Mouse (Mus musculus) heart, adult 18-20 months (tissue): Measurements from ENCODE around the gene Tcl1b5. TPM values are rescaled to one million over a fixed set of nuclear protein-coding genes. Genes with fewer than 3 reads are reported as not detected.
"Not testable (repeated sequence)": the region's sequence is repeated elsewhere in the genome, so short reads cannot be mapped to it uniquely, and the experiment has no call there.

Experiments
- DNase-seq, 2 experiments: peaks; one replicate each; pipeline ENCODE4 v3.0.0; 2021 to 2022; ENCODE audit warnings: mixed read lengths in 1 of 2
- long read RNA-seq, 2 experiments: library from polyadenylated mRNA; stranded (forward); transcript quantifications; one replicate each; pipeline ENCODE4 v2.0.0; 2021
- total RNA-seq, 2 experiments: library from RNA; stranded (reverse); gene quantifications; 2 replicates each; pipeline ENCODE4 v1.2.3; 2021

The Tcl1b5 gene
- not detected for total RNA-seq
- long read RNA-seq, experiment 1 = 0 reads
- long read RNA-seq, experiment 2 = 0 reads

- DNase-seq = not testable (repeated sequence)
These were observed at the start of gene Tcl1b5 for GRCm38 (mm10) chr12:105176044-105176443. TSS of gene Tcl1b5 (plus strand) at chr12:105176344.

DNA sequence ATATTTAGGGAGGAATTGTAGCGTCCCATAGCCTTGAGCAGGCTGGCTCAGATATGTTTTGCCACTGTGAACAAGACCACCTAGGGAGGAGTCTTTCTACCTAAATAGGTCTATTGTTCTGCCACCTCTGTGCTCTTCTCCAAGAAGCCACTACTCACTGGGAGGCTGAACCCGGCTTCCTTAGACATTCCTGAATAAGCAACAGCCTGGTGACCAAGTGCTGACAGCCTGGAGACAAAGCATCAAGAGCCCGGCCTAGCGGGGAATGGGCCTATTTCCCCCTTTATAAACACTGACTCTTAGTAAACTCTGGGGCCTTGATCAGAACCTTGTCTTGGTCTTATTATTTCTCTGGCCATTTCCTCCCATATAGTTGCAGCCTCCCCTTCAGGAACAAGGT, 49.6 kb upstream of the Tcl1b5 start:
- no peak for DNase-seq

DNA sequence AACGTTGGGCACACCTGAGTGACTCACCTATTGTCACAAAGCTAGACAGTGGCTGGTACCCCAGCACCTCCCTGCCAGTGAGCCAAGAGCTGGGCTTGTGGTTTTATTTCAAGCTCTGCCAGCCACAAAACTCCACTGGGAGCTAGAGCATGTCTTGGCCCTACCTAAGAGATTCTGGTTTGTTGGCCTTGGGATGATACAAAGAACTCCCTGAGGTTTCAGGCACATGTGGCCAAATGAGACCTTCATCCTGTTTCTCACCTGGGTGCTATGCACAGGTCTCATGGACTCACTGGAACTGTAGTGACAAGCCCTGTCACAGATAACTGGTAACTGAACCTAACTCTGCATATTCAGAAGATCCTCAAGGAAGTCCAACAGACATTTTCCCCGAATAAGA, 48.5 kb upstream of the Tcl1b5 start:
- no peak for DNase-seq

DNA sequence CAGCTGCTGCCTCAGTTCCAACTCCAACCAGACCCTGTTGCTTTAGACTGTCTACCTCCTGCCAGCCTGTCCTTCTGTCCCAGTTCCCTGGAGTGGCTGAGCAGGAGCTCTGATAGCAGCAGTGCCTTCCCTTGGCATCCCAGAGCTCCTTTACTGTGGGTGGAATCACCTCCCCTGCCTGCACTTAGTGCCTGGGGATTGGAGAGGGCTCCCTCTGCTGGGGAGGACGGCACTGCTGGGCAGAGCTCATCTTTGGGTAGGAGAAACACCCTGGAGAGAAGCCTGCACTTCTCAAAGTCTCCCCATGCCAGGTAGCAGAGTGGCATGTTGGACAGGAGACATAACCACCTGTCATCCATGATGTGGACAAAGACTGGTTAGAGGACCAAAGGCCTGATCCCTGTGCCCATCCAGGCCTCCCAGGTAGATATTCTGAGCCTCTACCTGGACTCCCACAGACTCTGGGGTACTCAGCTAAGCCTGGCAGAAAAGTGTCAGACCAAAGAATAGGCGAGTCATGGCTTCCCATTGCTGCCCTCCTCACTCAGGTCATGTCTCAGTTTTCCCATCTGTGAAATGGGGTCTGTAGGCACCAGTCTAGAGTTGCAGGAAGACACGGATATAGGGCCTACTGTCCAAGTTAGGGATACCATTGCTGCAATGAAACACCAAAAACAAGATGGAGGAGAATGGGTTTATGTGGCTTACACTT, 46.5 kb upstream of the Tcl1b5 start:
- not testable (repeated sequence) for DNase-seq

DNA sequence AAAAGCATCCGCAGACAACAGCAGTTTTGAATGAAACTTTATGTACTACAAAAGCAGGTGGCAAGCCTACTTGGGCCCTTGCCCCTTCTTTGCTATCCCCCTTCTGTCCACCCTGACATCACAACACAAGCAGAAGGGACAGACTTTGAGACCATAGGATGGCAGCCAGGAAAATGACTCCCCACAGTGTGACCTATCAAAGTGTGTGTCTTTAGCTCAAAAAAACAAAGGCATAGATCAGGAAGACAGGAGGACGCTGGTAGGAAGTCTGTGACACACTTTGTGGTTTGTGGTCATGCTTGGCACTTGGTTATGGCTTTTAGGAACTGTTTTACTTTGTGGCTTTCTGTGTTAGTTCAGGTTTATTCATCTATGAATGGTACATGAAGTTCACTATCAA, 42.0 kb upstream of the Tcl1b5 start:
- not testable (repeated sequence) for DNase-seq

- DNase-seq = not testable (repeated sequence)
These were observed 41.3 kb upstream of the Tcl1b5 start for GRCm38 (mm10) chr12:105134826-105135225.

DNA sequence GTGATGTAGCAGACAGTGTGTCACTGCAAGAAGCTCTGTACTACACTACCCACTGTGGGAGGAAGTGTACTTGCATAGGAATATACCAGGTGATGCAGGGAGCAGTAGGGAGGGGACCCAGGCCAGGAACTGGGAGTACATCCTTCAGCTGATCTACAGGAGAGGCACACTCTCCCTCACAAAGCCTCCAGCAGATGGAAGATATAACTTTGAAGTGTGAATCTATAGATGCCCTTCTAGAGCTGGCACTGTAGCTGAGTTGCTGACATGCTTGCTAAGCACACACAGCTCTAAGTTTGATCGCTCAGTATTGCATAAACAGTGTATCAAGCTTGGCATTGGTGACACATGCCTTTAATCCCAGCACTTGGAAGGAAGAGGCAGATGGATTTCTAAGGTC, 38.4 kb upstream of the Tcl1b5 start:
- not testable (repeated sequence) for DNase-seq

DNA sequence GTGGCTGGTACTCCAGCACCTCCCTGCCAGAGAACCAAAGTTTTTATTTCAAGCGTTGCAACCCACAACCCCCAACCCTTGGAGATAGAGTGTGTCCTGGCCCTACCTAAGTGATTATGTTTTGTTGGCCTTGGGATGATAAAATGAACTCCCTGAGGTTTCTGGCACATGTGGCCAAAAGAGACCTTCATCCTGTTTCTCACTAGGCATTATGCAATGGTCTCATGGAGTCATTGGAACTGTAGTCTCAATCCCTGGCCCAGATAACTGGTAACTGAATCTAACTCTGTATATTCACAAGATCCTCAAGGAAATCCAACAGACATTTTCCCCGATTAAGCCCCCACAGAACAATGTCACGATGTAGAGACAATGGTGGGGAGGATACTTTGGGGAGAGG, 33.0 kb upstream of the Tcl1b5 start:
- DNase-seq = no peak

DNA sequence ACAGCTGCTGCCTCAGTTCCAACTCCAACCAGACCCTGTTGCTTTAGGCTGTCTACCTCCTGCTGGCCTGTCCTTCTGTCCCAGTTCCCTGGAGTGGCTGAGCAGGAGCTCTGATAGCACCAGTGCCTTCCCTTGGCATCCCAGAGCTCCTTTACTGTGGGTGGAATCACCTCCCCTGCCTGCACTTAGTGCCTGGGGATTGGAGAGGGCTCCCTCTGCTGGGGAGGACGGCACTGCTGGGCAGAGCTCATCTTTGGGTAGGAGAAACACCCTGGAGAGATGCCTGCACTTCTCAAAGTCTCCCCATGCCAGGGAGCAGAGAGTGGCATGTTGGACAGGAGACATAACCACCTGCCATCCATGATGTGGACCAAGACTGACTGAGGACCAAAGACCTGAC, 31.2 kb upstream of the Tcl1b5 start:
- not testable (repeated sequence) for DNase-seq

DNA sequence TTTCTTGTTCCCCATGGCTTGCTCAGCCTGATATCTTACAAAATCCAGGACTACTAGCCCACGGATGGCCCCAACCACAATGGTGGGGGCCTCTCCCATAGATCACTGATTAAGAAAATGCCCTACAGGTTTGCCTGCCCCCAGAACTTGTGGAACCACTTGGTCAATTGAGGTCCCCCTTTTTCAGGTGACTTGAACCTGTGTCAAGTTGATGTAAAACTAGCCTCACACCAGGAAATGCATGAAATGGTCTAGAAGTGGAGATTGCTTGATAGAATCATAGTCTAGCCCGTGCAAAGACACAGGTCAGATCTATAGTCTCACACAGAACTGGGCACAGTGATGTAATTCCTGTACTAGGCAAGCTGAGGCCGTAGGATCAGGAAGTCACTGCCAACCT, 30.4 kb upstream of the Tcl1b5 start, which contains the start of gene Tcl1b2:
TSS of gene Tcl1b2 (plus strand) at position 301 of the 400 bp plus-strand sequence.
- no peak for DNase-seq

- peak in 1 of 2 experiments; percentile 14 for DNase-seq
These were observed 20.9 kb upstream of the Tcl1b5 start for GRCm38 (mm10) chr12:105155286-105155685.

DNA sequence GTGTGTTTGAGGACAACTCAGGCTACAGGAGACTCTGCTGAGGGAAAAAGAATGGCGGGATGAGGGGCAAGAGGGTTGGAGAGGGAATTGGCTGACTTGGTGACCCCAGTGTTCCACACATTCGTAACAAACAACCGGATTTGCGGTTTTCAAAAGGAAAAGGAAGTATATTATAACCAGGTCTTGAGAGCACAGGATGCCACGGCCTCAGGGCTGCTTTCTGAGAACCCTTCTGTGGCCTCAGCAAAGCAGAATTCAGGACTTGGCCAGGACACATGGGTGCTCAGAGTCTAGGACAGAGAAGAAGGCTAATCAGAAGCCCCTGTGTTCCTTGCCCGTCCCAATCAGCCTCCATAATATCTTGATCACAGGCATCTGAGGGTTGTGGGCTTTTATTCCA, 17.3 kb upstream of the Tcl1b5 start:
- no peak for DNase-seq

DNA sequence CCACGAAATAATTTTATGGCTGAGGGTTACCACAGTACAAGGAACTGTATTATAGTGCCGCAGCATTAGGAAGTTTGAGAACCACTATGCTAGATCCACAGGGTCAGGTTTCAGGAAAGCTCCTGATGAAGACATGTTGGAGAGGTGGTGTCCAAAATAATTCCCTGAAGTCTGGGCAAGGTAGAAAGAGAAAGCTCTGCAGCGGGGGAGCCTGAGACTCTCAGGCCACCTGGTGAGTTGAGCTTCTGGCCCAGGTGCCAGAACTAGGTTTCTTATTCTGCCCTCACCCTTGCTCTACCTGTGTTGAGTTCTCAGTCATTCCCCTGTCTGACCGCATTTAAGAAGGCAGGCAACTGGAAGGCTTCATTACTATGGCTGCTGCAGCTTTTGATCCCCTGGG, 16.8 kb upstream of the Tcl1b5 start, which contains the start of gene Tcl1b1:
TSS of gene Tcl1b1 (plus strand) at position 301 of the 400 bp plus-strand sequence.
- DNase-seq = no peak

DNA sequence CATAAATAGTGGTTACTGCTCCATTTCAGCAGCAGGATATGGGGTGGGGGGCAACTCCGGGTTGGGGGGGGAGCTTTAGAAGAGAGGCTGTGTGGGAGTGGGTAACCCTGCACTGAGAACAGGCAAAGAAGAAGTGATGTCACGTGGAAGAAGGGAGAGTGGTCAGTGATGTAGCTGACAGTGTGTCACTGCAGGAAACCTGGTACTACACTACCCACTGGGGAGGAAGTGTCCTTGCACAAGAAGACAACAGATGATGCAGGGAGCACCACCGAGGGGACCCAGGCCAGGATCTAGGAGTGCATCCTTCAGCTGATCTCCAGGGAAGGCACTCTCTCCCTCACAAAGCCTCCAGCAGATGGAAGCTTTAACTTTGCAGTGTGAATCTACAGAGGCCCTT, 9.4 kb upstream of the Tcl1b5 start:
- DNase-seq = no peak

DNA sequence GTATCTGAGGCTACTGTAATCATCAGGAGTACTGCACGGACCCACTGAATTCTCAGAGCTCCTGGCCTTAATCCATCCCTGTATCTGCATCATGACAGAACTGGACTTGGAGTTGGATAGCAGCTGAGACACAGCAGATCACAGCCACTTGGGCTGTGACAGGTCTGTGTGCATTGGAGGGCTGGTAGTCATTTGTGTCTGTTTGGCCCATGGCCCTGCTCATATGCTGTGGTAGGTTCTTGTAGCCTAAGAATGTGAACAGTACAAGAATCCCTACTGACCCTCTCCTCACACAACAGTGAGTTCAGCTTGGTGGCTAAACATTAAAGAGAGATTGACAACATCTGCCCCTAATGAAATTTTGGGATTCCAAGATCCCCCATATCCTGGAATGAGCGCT, 2.8 kb upstream of the Tcl1b5 start:
- no peak for DNase-seq

GRCm38 (mm10) chr12:105174318-105174717, 1.8 kb upstream of the Tcl1b5 start:
- DNase-seq = peak; percentile 11 to 61

DNA sequence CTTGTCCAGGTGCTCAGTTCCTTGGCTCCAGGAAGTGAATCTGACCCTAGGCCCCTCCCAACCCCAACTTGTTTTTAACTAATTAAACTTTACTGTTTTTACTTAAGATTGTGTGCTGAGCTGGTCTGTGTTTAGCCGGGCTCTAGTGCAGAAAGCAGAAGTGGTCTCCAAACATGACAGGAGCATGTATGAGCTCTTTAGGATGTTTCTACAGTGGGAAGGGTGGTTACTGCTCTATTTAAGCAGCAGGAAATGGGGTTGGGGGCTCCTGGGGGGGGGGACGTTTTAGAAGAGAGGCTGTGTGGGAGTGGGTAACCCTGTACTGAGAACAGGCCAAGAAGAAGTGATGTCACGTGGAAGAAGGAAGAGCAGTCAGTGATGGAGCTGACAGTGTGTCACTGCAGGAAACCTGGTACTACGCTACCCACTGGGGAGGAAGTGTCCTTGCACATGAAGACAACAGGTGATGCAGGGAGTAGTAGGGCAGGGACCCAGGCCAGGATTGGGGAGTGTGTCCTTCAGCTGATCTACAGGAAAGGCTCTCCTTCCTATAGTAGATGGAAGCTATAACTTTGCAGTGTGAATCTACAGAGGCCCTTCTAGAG, 5.0 kb downstream of the Tcl1b5 start:
- DNase-seq = not testable (repeated sequence)

- DNase-seq = peak in 1 of 2 experiments; percentile 8
These were observed 12.8 kb downstream of the Tcl1b5 start for GRCm38 (mm10) chr12:105188980-105189379.

- DNase-seq = not testable (repeated sequence)
These were observed 14.6 kb downstream of the Tcl1b5 start, which contains the start of gene Tcl1b3 for GRCm38 (mm10) chr12:105190743-105191142. TSS of gene Tcl1b3 (plus strand) at chr12:105191043.

- not testable (repeated sequence) for DNase-seq
These were observed 23.7 kb downstream of the Tcl1b5 start for GRCm38 (mm10) chr12:105199684-105200497.

DNA sequence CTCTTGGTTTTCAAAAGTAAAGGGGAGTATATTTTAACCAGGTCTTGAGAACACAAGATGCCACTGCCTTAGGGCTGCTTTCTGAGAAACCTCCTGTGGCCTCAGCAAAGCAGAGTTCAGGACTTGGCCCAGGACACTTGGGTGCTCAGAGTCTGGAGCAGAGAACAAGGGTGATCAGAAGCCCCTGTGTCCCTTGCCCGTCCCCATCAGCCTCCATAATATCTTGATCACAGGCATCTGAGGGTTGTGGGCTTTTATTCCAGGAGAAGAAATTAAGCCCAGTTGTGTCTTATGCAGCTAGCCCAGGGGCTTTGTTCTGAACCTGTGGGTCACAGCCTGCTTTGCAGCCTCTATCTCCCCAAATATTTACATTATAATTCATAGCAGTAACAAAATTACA, 25.5 kb downstream of the Tcl1b5 start, which contains the start of gene Tcl1b4:
TSS of gene Tcl1b4 (plus strand) at position 301 of the 400 bp plus-strand sequence.
- DNase-seq = not testable (repeated sequence)

DNA sequence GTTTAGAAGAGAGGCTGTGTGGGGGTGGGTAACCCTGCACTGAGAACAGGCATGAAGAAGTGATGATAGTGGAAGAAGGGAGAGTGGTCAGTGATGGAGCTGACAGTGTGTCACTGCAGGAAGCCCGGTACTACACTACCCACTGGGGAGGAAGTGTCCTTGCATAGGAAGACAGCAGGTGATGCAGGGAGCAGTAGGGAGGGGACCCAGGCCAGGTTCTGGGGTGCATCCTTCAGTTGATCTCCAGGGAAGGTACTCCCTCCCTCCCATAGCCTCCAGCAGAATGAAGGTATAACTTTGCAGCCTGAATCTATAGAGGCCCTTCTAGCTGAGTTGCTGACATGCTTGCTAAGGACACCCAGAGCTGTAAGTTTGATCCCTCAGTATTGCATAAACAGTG, 30.9 kb downstream of the Tcl1b5 start:
- DNase-seq = no peak

GRCm38 (mm10) chr12:105208441-105208840, 32.3 kb downstream of the Tcl1b5 start:
- no peak for DNase-seq
